Mouse (Mus musculus): ENCODE data around the gene Cmtm4. TPM values are rescaled to one million over a fixed set of nuclear protein-coding genes. Genes with fewer than 3 reads are reported as not detected.

Cmtm4 gene
- polyA plus RNA-seq, 1 experiment: 58.1 TPM

- Histone ChIP-seq H3K36me3 (ENCODE audit: control insufficient read depth, insufficient read depth, low read length, poor library complexity, severe bottlenecking) (no peaks in the 10 kb centered on the region), H3K27me3 (ENCODE audit: control insufficient read depth, insufficient read depth, low read length, poor library complexity, severe bottlenecking) (no peaks in the 10 kb centered on the region), H3K9ac (ENCODE audit: low read depth, poor library complexity, severe bottlenecking) (no peak overlapping the region), H3K9me3 (replicated peaks; ENCODE audit: control insufficient read depth, insufficient read depth, low read length, poor library complexity, severe bottlenecking) (no peaks in the 10 kb centered on the region), H3K4me1 (ENCODE audit: control insufficient read depth, insufficient read depth, low read length) (no peaks in the 10 kb centered on the region), H3K27ac (ENCODE audit: insufficient read depth, low read length) (no peak overlapping the region), H3K4me3 (ENCODE audit: low read depth, low read length) (no peak overlapping the region)
- TF ChIP-seq EP300 (IDR thresholded peaks at IDR 0.05; ENCODE audit: insufficient read depth, low read depth, low read length) (no peak), POLR2A (IDR thresholded peaks at IDR 0.05; ENCODE audit: insufficient read depth, low read length) (no peak), CTCF (IDR thresholded peaks at IDR 0.05; ENCODE audit: low read depth, low read length) (no peak)
These were observed 53.2 kb downstream of the Cmtm4 start for GRCm38 (mm10) chr8:104342426-104342825.

GRCm38 (mm10) chr8:104341678-104342077, 53.9 kb downstream of the Cmtm4 start:
- peak overlapping the region; percentile 74; the same call in 1 of the 2 replicates for H3K4me3 ChIP-seq (ENCODE audit: low read depth, low read length)
- H3K9me3 ChIP-seq (replicated peaks; ENCODE audit: control insufficient read depth, insufficient read depth, low read length, poor library complexity, severe bottlenecking): no peaks in the 10 kb centered on the region
- H3K9ac ChIP-seq (ENCODE audit: low read depth, poor library complexity, severe bottlenecking): peak overlapping the region; percentile 62; the same call in 1 of the 2 replicates
- H3K4me1 ChIP-seq (ENCODE audit: control insufficient read depth, insufficient read depth, low read length): no peaks in the 10 kb centered on the region
- no peaks in the 10 kb centered on the region for H3K36me3 ChIP-seq (ENCODE audit: control insufficient read depth, insufficient read depth, low read length, poor library complexity, severe bottlenecking)
- no peaks in the 10 kb centered on the region for H3K27me3 ChIP-seq (ENCODE audit: control insufficient read depth, insufficient read depth, low read length, poor library complexity, severe bottlenecking)
- no peak overlapping the region for H3K27ac ChIP-seq (ENCODE audit: insufficient read depth, low read length)
- TF ChIP-seq CTCF (IDR thresholded peaks at IDR 0.05; ENCODE audit: low read depth, low read length) (no peak), EP300 (IDR thresholded peaks at IDR 0.05; ENCODE audit: insufficient read depth, low read depth, low read length) (no peak)

- Histone ChIP-seq H3K27ac (ENCODE audit: insufficient read depth, low read length) (no peak overlapping the region), H3K4me3 (ENCODE audit: low read depth, low read length) (peak overlapping the region; percentile 74), H3K9ac (ENCODE audit: low read depth, poor library complexity, severe bottlenecking) (peak overlapping the region; percentile 62), H3K36me3 (ENCODE audit: control insufficient read depth, insufficient read depth, low read length, poor library complexity, severe bottlenecking) (no peaks in the 10 kb centered on the region), H3K4me1 (ENCODE audit: control insufficient read depth, insufficient read depth, low read length) (no peaks in the 10 kb centered on the region), H3K27me3 (ENCODE audit: control insufficient read depth, insufficient read depth, low read length, poor library complexity, severe bottlenecking) (no peaks in the 10 kb centered on the region), H3K9me3 (replicated peaks; ENCODE audit: control insufficient read depth, insufficient read depth, low read length, poor library complexity, severe bottlenecking) (no peaks in the 10 kb centered on the region)
- TF ChIP-seq CTCF (IDR thresholded peaks at IDR 0.05; ENCODE audit: low read depth, low read length) (no peak), POLR2A (IDR thresholded peaks at IDR 0.05; ENCODE audit: insufficient read depth, low read length) (no peak)
These were observed 54.5 kb downstream of the Cmtm4 start for GRCm38 (mm10) chr8:104341106-104341561.

GRCm38 (mm10) chr8:104340233-104341105, 55.1 kb downstream of the Cmtm4 start:
- TF ChIP-seq POLR2A (IDR thresholded peaks at IDR 0.05; ENCODE audit: insufficient read depth, low read length): no peak
- peak; percentile 39 for TF ChIP-seq CTCF (IDR thresholded peaks at IDR 0.05; ENCODE audit: low read depth, low read length)
- Histone ChIP-seq H3K4me3 (ENCODE audit: low read depth, low read length) (peak overlapping the region; percentile 74), H3K4me1 (ENCODE audit: control insufficient read depth, insufficient read depth, low read length) (no peaks in the 10 kb centered on the region), H3K36me3 (ENCODE audit: control insufficient read depth, insufficient read depth, low read length, poor library complexity, severe bottlenecking) (no peaks in the 10 kb centered on the region), H3K27me3 (ENCODE audit: control insufficient read depth, insufficient read depth, low read length, poor library complexity, severe bottlenecking) (no peaks in the 10 kb centered on the region), H3K9me3 (replicated peaks; ENCODE audit: control insufficient read depth, insufficient read depth, low read length, poor library complexity, severe bottlenecking) (no peaks in the 10 kb centered on the region), H3K9ac (ENCODE audit: low read depth, poor library complexity, severe bottlenecking) (peak overlapping the region; percentile 62), H3K27ac (ENCODE audit: insufficient read depth, low read length) (no peak overlapping the region)

- H3K9ac ChIP-seq (ENCODE audit: low read depth, poor library complexity, severe bottlenecking): peak overlapping the region; percentile 62
- TF ChIP-seq CTCF (IDR thresholded peaks at IDR 0.05; ENCODE audit: low read depth, low read length) (no peak), EP300 (IDR thresholded peaks at IDR 0.05; ENCODE audit: insufficient read depth, low read depth, low read length) (no peak), POLR2A (IDR thresholded peaks at IDR 0.05; ENCODE audit: insufficient read depth, low read length) (no peak)
- no peak overlapping the region for H3K27ac ChIP-seq (ENCODE audit: insufficient read depth, low read length)
- no peaks in the 10 kb centered on the region for H3K4me1 ChIP-seq (ENCODE audit: control insufficient read depth, insufficient read depth, low read length)
- no peaks in the 10 kb centered on the region; the same call in 1 of the 2 replicates for H3K27me3 ChIP-seq (ENCODE audit: control insufficient read depth, insufficient read depth, low read length, poor library complexity, severe bottlenecking)
- no peaks in the 10 kb centered on the region for H3K9me3 ChIP-seq (replicated peaks; ENCODE audit: control insufficient read depth, insufficient read depth, low read length, poor library complexity, severe bottlenecking)
- H3K4me3 ChIP-seq (ENCODE audit: low read depth, low read length): peak overlapping the region; percentile 74
- H3K36me3 ChIP-seq (ENCODE audit: control insufficient read depth, insufficient read depth, low read length, poor library complexity, severe bottlenecking): no peaks in the 10 kb centered on the region
These were observed 55.7 kb downstream of the Cmtm4 start for GRCm38 (mm10) chr8:104339983-104340232.

GRCm38 (mm10) chr8:104339229-104339982, 56.2 kb downstream of the Cmtm4 start, which contains the start of gene Cmtm3:
TSS of gene Cmtm3 (plus strand) at chr8:104339410.
- TF ChIP-seq POLR2A (IDR thresholded peaks at IDR 0.05; ENCODE audit: insufficient read depth, low read length) (no peak), CTCF (IDR thresholded peaks at IDR 0.05; ENCODE audit: low read depth, low read length) (no peak), EP300 (IDR thresholded peaks at IDR 0.05; ENCODE audit: insufficient read depth, low read depth, low read length) (no peak)
- H3K9ac ChIP-seq (ENCODE audit: low read depth, poor library complexity, severe bottlenecking): peak within 1 kb of the TSS; percentile 62
- H3K27me3 ChIP-seq (ENCODE audit: control insufficient read depth, insufficient read depth, low read length, poor library complexity, severe bottlenecking): no peaks in the 10 kb centered on the region; the same call in 1 of the 2 replicates
- H3K4me3 ChIP-seq (ENCODE audit: low read depth, low read length): peak within 1 kb of the TSS; percentile 74
- H3K36me3 ChIP-seq (ENCODE audit: control insufficient read depth, insufficient read depth, low read length, poor library complexity, severe bottlenecking): no peaks in the 10 kb centered on the region
- no peak within 1 kb of the TSS for H3K27ac ChIP-seq (ENCODE audit: insufficient read depth, low read length)
- no peaks in the 10 kb centered on the region for H3K4me1 ChIP-seq (ENCODE audit: control insufficient read depth, insufficient read depth, low read length)
- H3K9me3 ChIP-seq (replicated peaks; ENCODE audit: control insufficient read depth, insufficient read depth, low read length, poor library complexity, severe bottlenecking): no peaks in the 10 kb centered on the region
